Mouse (Mus musculus) lung, embryonic 14.5 days (tissue): Measurements from ENCODE around the gene Tmem89. TPM values are rescaled to one million over a fixed set of nuclear protein-coding genes. Genes with fewer than 3 reads are reported as not detected.

Experiments
- ATAC-seq: fragments of 200-750 bp; cut with Nextera tagmentation; 2 replicates; pipeline ENCODE4 v1.8.0; 2017; ENCODE audit warnings: mild to moderate bottlenecking, moderate TSS enrichment, moderate library complexity; ENCODE audit not compliant: insufficient read depth
- DNase-seq: peaks from one replicate; pipeline ENCODE4 v3.0.0-alpha.2; 2015
- H3K27ac ChIP-seq: fragments of 300-500 bp; sonication (generic); 2 replicates; pipeline ENCODE4 v1.5.1; 2014; ENCODE audit warnings: low read depth, mild to moderate bottlenecking, moderate library complexity
- H3K27me3 ChIP-seq: fragments of 300-500 bp; sonication (generic); 2 replicates; pipeline ENCODE4 v1.6.1; 2014; ENCODE audit warnings: low read length, control low read depth; ENCODE audit not compliant: insufficient read depth
- H3K36me3 ChIP-seq: fragments of 300-500 bp; sonication (generic); 2 replicates; pipeline ENCODE4 v1.6.1; 2014; ENCODE audit warnings: control low read depth; ENCODE audit not compliant: insufficient read depth
- H3K4me1 ChIP-seq: fragments of 300-500 bp; sonication (generic); 2 replicates; pipeline ENCODE4 v1.6.1; 2014; ENCODE audit warnings: antibody characterized with exemption, control low read depth; ENCODE audit not compliant: insufficient read depth
- H3K4me2 ChIP-seq: fragments of 300-500 bp; sonication (generic); 2 replicates; pipeline ENCODE4 v1.6.1; 2014; ENCODE audit warnings: mild to moderate bottlenecking
- H3K4me3 ChIP-seq: fragments of 300-500 bp; sonication (generic); 2 replicates; pipeline ENCODE4 v1.5.1; 2014; ENCODE audit warnings: low read depth, low read length
- H3K9ac ChIP-seq: fragments of 300-500 bp; sonication (generic); 2 replicates; pipeline ENCODE4 v1.6.1; 2014
- H3K9me3 ChIP-seq: fragments of 300-500 bp; sonication (generic); 2 replicates; pipeline ENCODE4 v1.6.1; 2016; ENCODE audit warnings: low read depth, low read length, control low read depth
- CTCF ChIP-seq: IDR thresholded peaks from 2 replicates; pipeline ENCODE4 v1.5.1; 2016; ENCODE audit warnings: antibody characterized with exemption, low read depth
- WGBS: fragments of 180-500 bp; shearing (Covaris S2); extraction: QIAGEN DNeasy Blood & Tissue Kit; methylation state at CpG from one replicate; pipeline ENCODE4 v1.1.7; 2014; 5-methylcytosine and 5-hydroxymethylcytosine counted together
- polyA plus RNA-seq: library from polyadenylated mRNA; unstranded; fragments of >200 nt; fragmentation: Nextera tagmentation; extraction: Ambion mirVana; gene quantifications from 2 replicates; pipeline ENCODE4 v1.2.1, GENCODE M21; 2014

Gene Tmem89
- polyA plus RNA-seq, 1 experiment from 2014 or later: not detected

DNA sequence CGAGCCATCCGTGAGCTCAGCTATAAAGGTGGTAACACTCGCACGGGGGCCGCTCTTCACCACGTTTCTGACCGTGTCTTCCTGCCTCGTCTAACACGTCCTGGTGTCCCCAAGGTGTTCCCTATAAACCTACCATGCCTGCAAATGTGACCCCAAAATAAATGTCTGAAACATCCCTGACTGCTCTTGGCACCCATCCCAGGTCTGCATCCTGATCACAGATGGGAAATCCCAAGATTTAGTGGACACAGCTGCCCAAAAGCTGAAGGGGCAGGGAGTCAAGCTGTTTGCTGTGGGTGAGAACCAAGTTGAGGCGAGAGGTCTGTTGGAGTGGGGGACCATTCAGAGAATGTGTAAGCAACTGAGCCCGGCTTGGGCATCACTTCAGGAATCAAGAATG lies 40.8 kb downstream of the Tmem89 start:
- ATAC-seq: no peak
- Histone ChIP-seq H3K4me3 (no peak overlapping the region), H3K4me2 (no peak overlapping the region), H3K36me3 (peaks cover 6% of the 10 kb centered on the region; the same call in 1 of the 2 replicates), H3K4me1 (no peaks in the 10 kb centered on the region), H3K9ac (no peak overlapping the region), H3K27me3 (peaks cover 11% of the 10 kb centered on the region; the same call in 1 of the 2 replicates), H3K27ac (no peak overlapping the region), H3K9me3 (no peaks in the 10 kb centered on the region)
- no peak for TF ChIP-seq CTCF
- 82% methylated on average over 11 of the region's 11 CpGs for WGBS
- DNase-seq: no peak

DNA sequence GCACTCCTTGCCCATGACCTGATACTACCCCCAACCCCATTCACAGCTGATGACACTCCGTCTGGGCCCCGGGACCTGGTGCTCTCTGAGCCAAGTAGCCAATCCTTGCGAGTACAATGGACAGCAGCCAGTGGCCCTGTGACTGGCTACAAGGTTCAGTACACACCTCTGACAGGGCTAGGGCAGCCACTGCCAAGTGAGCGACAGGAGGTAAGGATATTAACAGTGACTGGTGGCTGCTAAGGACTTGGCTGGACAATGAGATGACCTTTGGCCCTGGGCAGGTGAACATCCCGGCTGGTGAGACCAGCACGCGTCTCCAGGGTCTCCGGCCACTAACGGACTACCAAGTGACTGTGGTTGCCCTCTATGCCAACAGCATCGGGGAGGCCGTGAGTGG lies 41.4 kb downstream of the Tmem89 start:
- no peaks in the 10 kb centered on the region for H3K9me3 ChIP-seq
- ATAC-seq (no peak), DNase-seq (no peak)
- WGBS: 90% methylated on average over 11 of the region's 11 CpGs
- no peak overlapping the region for H3K4me3 ChIP-seq
- H3K27ac ChIP-seq: no peak overlapping the region
- peaks cover 11% of the 10 kb centered on the region; the same call in 1 of the 2 replicates for H3K27me3 ChIP-seq
- H3K4me2 ChIP-seq: no peak overlapping the region
- TF ChIP-seq CTCF: no peak
- H3K36me3 ChIP-seq: 0 out of 2 replicates have a peak, but pooled peaks cover under 1% of the 10 kb centered on the region
- H3K4me1 ChIP-seq: no peaks in the 10 kb centered on the region
- H3K9ac ChIP-seq: no peak overlapping the region

DNA sequence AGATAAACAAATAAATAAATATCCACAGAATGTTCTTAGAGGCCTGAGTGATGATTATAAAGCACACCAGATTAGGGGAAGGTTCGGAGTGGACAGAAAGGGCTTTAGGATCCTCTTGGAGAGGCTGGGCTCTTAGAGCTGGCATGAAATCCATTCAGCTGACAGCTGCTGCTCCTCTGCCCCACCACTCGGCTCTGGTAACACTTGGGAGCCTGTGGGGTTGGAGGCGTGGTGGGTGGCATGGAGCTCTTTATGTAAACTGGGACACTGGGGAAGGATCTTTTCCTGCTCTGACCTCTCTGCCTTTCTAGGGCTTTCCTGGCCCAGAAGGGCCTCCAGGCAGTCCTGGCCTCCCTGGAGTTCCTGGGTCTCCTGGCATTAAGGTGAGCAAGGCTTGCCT lies 49.2 kb downstream of the Tmem89 start:
- 58% methylated on average over 3 of the region's 3 CpGs for WGBS
- DNase-seq (no peak), ATAC-seq (no peak)

DNA sequence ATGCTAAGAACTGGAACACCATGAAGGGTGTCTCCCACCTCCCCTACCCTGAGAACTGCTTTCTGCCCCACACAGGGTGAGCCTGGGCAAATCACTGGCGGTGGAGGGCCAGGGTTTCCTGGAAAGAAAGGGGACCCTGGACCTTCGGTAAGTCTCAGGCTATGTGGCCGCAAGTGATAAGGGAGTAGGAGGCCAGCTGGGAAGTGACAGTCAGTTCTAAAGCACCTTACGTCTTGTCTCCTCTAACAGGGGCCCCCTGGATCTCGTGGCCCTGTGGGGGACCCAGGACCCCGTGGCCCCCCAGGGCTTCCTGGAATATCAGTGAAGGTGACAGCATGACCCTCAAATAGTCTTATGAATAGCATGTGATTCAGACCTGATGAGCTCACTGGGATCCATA lies 49.9 kb downstream of the Tmem89 start:
- H3K4me1 ChIP-seq: no peaks in the 10 kb centered on the region
- H3K36me3 ChIP-seq: no peaks in the 10 kb centered on the region
- TF ChIP-seq CTCF: no peak
- no peak overlapping the region for H3K9ac ChIP-seq
- ATAC-seq (no peak), DNase-seq (no peak)
- no peaks in the 10 kb centered on the region for H3K27me3 ChIP-seq
- H3K4me2 ChIP-seq: no peak overlapping the region
- H3K9me3 ChIP-seq: no peaks in the 10 kb centered on the region
- WGBS: 76% methylated on average over 6 of the region's 6 CpGs
- no peak overlapping the region for H3K27ac ChIP-seq
- H3K4me3 ChIP-seq: no peak overlapping the region

More for the DNA sequence above, 49.2 kb downstream of the Tmem89 start:
- TF ChIP-seq CTCF: no peak
- Histone ChIP-seq H3K9me3 (no peaks in the 10 kb centered on the region), H3K36me3 (no peaks in the 10 kb centered on the region), H3K27me3 (no peaks in the 10 kb centered on the region), H3K4me3 (no peak overlapping the region), H3K9ac (no peak overlapping the region), H3K4me1 (no peaks in the 10 kb centered on the region), H3K4me2 (no peak overlapping the region), H3K27ac (no peak overlapping the region)

Other genes with a start within 250 kb of the Tmem89 start
- gene Prkar2a, start 225.3 kb upstream of the Tmem89 start, polyA plus RNA-seq: 35.0 and 38.1 TPM in 2 replicates
- gene Ip6k2, start 130.8 kb upstream of the Tmem89 start, polyA plus RNA-seq: 88.1 and 90.4 TPM in 2 replicates
- 11.3 and 14.4 TPM in 2 replicates for gene Nckipsd, start 106.3 kb upstream of the Tmem89 start, polyA plus RNA-seq
- gene Celsr3, start 88.3 kb upstream of the Tmem89 start, polyA plus RNA-seq: 0.14 and 0.17 TPM in 2 replicates
- 10.7 and 12.0 TPM in 2 replicates for gene Slc26a6, start 61.3 kb upstream of the Tmem89 start, polyA plus RNA-seq
- 446 and 454 TPM in 2 replicates for gene Uqcrc1, start 22.0 kb downstream of the Tmem89 start, polyA plus RNA-seq
- gene Col7a1, start 39.0 kb downstream of the Tmem89 start, polyA plus RNA-seq: 1.7 and 2.1 TPM in 2 replicates
- gene Ucn2, start 71.4 kb downstream of the Tmem89 start, polyA plus RNA-seq: not detected in 2 replicates
- 7.6 and 9.7 TPM in 2 replicates for gene Pfkfb4, start 77.2 kb downstream of the Tmem89 start, polyA plus RNA-seq
- 56.6 and 61.0 TPM in 2 replicates for gene Shisa5, start 123.9 kb downstream of the Tmem89 start, polyA plus RNA-seq
- gene Trex1, start 145.1 kb downstream of the Tmem89 start, polyA plus RNA-seq: 10.6 and 11.6 TPM in 2 replicates
- gene Atrip, start 159.5 kb downstream of the Tmem89 start, polyA plus RNA-seq: 24.5 and 27.6 TPM in 2 replicates
- 9.3 and 10.6 TPM in 2 replicates for gene Ccdc51, start 167.9 kb downstream of the Tmem89 start, polyA plus RNA-seq
- gene Tma7, start 168.0 kb downstream of the Tmem89 start, polyA plus RNA-seq: 599 and 638 TPM in 2 replicates
- gene Plxnb1, start 180.8 kb downstream of the Tmem89 start, polyA plus RNA-seq: 16.1 and 18.4 TPM in 2 replicates
- gene Fbxw21, start 247.4 kb downstream of the Tmem89 start, polyA plus RNA-seq: not detected in 2 replicates